Mouse (Mus musculus) heart, adult 10 weeks (tissue): ENCODE data around the gene Epb41l4b. TPM values are rescaled to one million over a fixed set of nuclear protein-coding genes. Genes with fewer than 3 reads are reported as not detected.

Experiments used
- polyA plus RNA-seq: library from polyadenylated mRNA; stranded (reverse); fragments of 350-450 nt; fragmentation: Illumina TruSeq; extraction: RNeasy Lipid Tissue Mini Kit (QIAGEN cat#74804); gene quantifications from one replicate; pipeline ENCODE4 v1.2.3, GENCODE M21; 2014; ENCODE audit warnings: low read depth, low replicate concordance

The Epb41l4b gene
- 1.7 TPM for polyA plus RNA-seq

DNA sequence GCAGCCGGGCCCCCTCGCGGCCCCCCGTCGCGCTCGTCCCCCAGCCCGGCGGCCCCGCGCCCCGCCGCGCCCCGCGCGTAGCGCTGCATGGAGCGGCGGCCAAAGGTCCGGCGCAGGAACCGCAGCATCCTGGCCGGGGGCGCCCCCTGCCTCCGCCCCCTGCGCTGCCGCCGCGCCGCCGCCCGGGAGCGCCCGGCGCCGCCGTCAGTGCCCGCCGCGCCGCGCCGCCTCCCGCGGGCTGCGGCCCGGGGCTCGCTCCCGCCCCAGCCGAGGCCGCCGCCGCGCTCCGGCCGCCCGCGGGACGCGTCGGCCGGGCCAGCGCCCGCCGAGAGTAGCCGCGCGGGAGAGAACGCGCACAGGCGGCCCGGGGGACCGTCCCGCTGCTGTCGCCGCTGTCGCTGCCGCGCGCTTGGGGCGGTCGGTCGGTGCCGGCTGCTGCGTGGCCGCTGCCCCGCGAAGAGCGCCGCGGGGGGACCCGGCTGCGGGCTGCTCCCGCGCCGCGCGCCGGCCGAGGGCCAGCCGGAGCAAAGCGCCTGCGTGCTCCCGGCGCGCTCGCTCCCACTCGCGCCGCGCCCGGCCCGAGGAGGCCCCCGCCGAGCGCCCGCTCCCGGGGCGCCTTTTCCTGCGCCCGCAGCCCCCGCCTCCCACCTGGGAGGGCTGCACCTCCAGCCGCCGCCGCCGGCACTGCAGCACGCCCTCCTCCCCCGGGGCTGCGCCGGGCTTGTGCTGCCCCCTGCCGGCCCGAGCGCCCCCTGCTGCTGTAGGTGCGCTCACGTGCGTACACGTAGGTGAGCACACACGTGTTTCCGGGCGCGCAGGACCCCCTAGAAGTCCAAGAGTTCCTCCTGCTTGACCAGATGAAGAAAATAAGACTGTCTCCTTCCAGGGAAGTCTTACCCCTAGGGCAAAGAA lies at the start of gene Epb41l4b:
Epb41l4b (minus strand) TSS at position 412 of the 912 bp plus-strand sequence.

GRCm38 (mm10) chr4:56990215-56990584 lies 153.0 kb downstream of the Epb41l4b start, which contains the start of gene Frrs1l:
Frrs1l (minus strand) TSS chr4:56990391.

GRCm38 (mm10) chr4:56946641-56947640 lies 196.3 kb downstream of the Epb41l4b start, which contains the start of gene Tmem245:
Tmem245 (minus strand) TSS chr4:56947437.

Other genes with a start within 250 kb of the Epb41l4b start
- gene Tmem245, start 196.0 kb downstream of the Epb41l4b start, polyA plus RNA-seq: 23.9 TPM
- not detected for gene Frrs1l, start 153.0 kb downstream of the Epb41l4b start, polyA plus RNA-seq
- 23.7 TPM for gene Ptpn3, start 158.4 kb upstream of the Epb41l4b start, polyA plus RNA-seq